Mouse (Mus musculus): ENCODE results near the gene Svs4.
"Not testable (repeated sequence)": the region's sequence is repeated elsewhere in the genome, so short reads cannot be mapped to it uniquely, and the experiment has no call there.

The Svs4 gene

GRCm38 (mm10) chr2:164278359-164278758 is at the start of gene Svs4:
Gene Svs4 (minus strand): TSS chr2:164278459.
- no peak for DNase-seq (ENCODE audit: low spot score)

- no peak for DNase-seq (ENCODE audit: low spot score)
These were observed 42.7 kb upstream of the Svs4 start for GRCm38 (mm10) chr2:164320983-164321382.

GRCm38 (mm10) chr2:164316451-164316850 is 38.2 kb upstream of the Svs4 start, which contains the start of gene Svs6:
Gene Svs6 (plus strand): TSS chr2:164316751.
- not testable (repeated sequence) for DNase-seq (ENCODE audit: low spot score)

GRCm38 (mm10) chr2:164315460-164315859 is 37.2 kb upstream of the Svs4 start:
- not testable (repeated sequence) for DNase-seq (ENCODE audit: low spot score)

- no peak for DNase-seq (ENCODE audit: low spot score)
These were observed 34.3 kb upstream of the Svs4 start for GRCm38 (mm10) chr2:164312599-164312998.

- DNase-seq (ENCODE audit: low spot score), result not testable (repeated sequence)
These were observed 10.7 kb upstream of the Svs4 start, which contains the start of gene Svs3a for GRCm38 (mm10) chr2:164288968-164289367. Gene Svs3a (plus strand): TSS chr2:164289268.

- not testable (repeated sequence) for DNase-seq (ENCODE audit: low spot score)
These were observed 21.7 kb downstream of the Svs4 start, which contains the start of gene Svs3b for GRCm38 (mm10) chr2:164256540-164256939. Gene Svs3b (minus strand): TSS chr2:164256640.

GRCm38 (mm10) chr2:164238366-164238765 is 39.9 kb downstream of the Svs4 start, which contains the start of gene Svs2:
Gene Svs2 (minus strand): TSS chr2:164238466.
- no peak for DNase-seq (ENCODE audit: low spot score)

GRCm38 (mm10) chr2:164232671-164233070 is 45.6 kb downstream of the Svs4 start:
- DNase-seq (ENCODE audit: low spot score), result no peak

- no peak for DNase-seq (ENCODE audit: low spot score)
These were observed 49.7 kb downstream of the Svs4 start for GRCm38 (mm10) chr2:164228361-164229070.
